Mouse (Mus musculus): ENCODE measurements around the gene Rapsn. TPM values are rescaled to one million over a fixed set of nuclear protein-coding genes. Genes with fewer than 3 reads are reported as not detected.
"Not testable (repeated sequence)": the region's sequence is repeated elsewhere in the genome, so short reads cannot be mapped to it uniquely, and the experiment has no call there.

Rapsn gene
- total RNA-seq (2017), result 0.88 and 2.6 TPM in 2 replicates

- no peak for ATAC-seq (replicated peaks in 1 of 2; ENCODE audit: insufficient read depth in 1 of 2, low FRiP score in 2 of 2, low TSS enrichment in 1 of 2, low read depth in 1 of 2, poor library complexity in 2 of 2, severe bottlenecking in 2 of 2)
These were observed at the start of gene Rapsn for GRCm38 (mm10) chr2:91035385-91035784. Gene Rapsn, plus strand, starts transcription at chr2:91035620.

GRCm38 (mm10) chr2:90986055-90986454 lies 49.4 kb upstream of the Rapsn start:
- ATAC-seq (replicated peaks in 1 of 2; ENCODE audit: insufficient read depth in 1 of 2, low FRiP score in 2 of 2, low TSS enrichment in 1 of 2, low read depth in 1 of 2, poor library complexity in 2 of 2, severe bottlenecking in 2 of 2), result no peak

- ATAC-seq (replicated peaks in 1 of 2; ENCODE audit: insufficient read depth in 1 of 2, low FRiP score in 2 of 2, low TSS enrichment in 1 of 2, low read depth in 1 of 2, poor library complexity in 2 of 2, severe bottlenecking in 2 of 2), result no peak
These were observed 26.9 kb upstream of the Rapsn start for GRCm38 (mm10) chr2:91008536-91008935.

GRCm38 (mm10) chr2:91013881-91014280 lies 21.5 kb upstream of the Rapsn start:
- ATAC-seq (replicated peaks in 1 of 2; ENCODE audit: insufficient read depth in 1 of 2, low FRiP score in 2 of 2, low TSS enrichment in 1 of 2, low read depth in 1 of 2, poor library complexity in 2 of 2, severe bottlenecking in 2 of 2), result no peak

GRCm38 (mm10) chr2:91015386-91015785 lies 20.0 kb upstream of the Rapsn start:
- ATAC-seq (replicated peaks in 1 of 2; ENCODE audit: insufficient read depth in 1 of 2, low FRiP score in 2 of 2, low TSS enrichment in 1 of 2, low read depth in 1 of 2, poor library complexity in 2 of 2, severe bottlenecking in 2 of 2), result no peak

- no peak for ATAC-seq (replicated peaks in 1 of 2; ENCODE audit: insufficient read depth in 1 of 2, low FRiP score in 2 of 2, low TSS enrichment in 1 of 2, low read depth in 1 of 2, poor library complexity in 2 of 2, severe bottlenecking in 2 of 2)
These were observed 17.2 kb upstream of the Rapsn start for GRCm38 (mm10) chr2:91018061-91018788.

GRCm38 (mm10) chr2:91019911-91020310 lies 15.5 kb upstream of the Rapsn start:
- ATAC-seq (replicated peaks in 1 of 2; ENCODE audit: insufficient read depth in 1 of 2, low FRiP score in 2 of 2, low TSS enrichment in 1 of 2, low read depth in 1 of 2, poor library complexity in 2 of 2, severe bottlenecking in 2 of 2), result no peak

- not testable (repeated sequence) for ATAC-seq (replicated peaks in 1 of 2; ENCODE audit: insufficient read depth in 1 of 2, low FRiP score in 2 of 2, low TSS enrichment in 1 of 2, low read depth in 1 of 2, poor library complexity in 2 of 2, severe bottlenecking in 2 of 2)
These were observed 13.2 kb upstream of the Rapsn start for GRCm38 (mm10) chr2:91022266-91022665.

- no peak for ATAC-seq (replicated peaks in 1 of 2; ENCODE audit: insufficient read depth in 1 of 2, low FRiP score in 2 of 2, low TSS enrichment in 1 of 2, low read depth in 1 of 2, poor library complexity in 2 of 2, severe bottlenecking in 2 of 2)
These were observed 12.3 kb upstream of the Rapsn start for GRCm38 (mm10) chr2:91023131-91023530.

GRCm38 (mm10) chr2:91023956-91024355 lies 11.5 kb upstream of the Rapsn start:
- ATAC-seq (replicated peaks in 1 of 2; ENCODE audit: insufficient read depth in 1 of 2, low FRiP score in 2 of 2, low TSS enrichment in 1 of 2, low read depth in 1 of 2, poor library complexity in 2 of 2, severe bottlenecking in 2 of 2), result no peak

GRCm38 (mm10) chr2:91025081-91025516 lies 10.3 kb upstream of the Rapsn start:
- ATAC-seq (replicated peaks in 1 of 2; ENCODE audit: insufficient read depth in 1 of 2, low FRiP score in 2 of 2, low TSS enrichment in 1 of 2, low read depth in 1 of 2, poor library complexity in 2 of 2, severe bottlenecking in 2 of 2), result no peak

- no peak for ATAC-seq (replicated peaks in 1 of 2; ENCODE audit: insufficient read depth in 1 of 2, low FRiP score in 2 of 2, low TSS enrichment in 1 of 2, low read depth in 1 of 2, poor library complexity in 2 of 2, severe bottlenecking in 2 of 2)
These were observed 8.9 kb upstream of the Rapsn start for GRCm38 (mm10) chr2:91026491-91026890.

GRCm38 (mm10) chr2:91027391-91028214 lies 7.8 kb upstream of the Rapsn start:
- ATAC-seq (replicated peaks in 1 of 2; ENCODE audit: insufficient read depth in 1 of 2, low FRiP score in 2 of 2, low TSS enrichment in 1 of 2, low read depth in 1 of 2, poor library complexity in 2 of 2, severe bottlenecking in 2 of 2), result no peak

- no peak for ATAC-seq (replicated peaks in 1 of 2; ENCODE audit: insufficient read depth in 1 of 2, low FRiP score in 2 of 2, low TSS enrichment in 1 of 2, low read depth in 1 of 2, poor library complexity in 2 of 2, severe bottlenecking in 2 of 2)
These were observed 4.2 kb upstream of the Rapsn start for GRCm38 (mm10) chr2:91031216-91031615.

- peak in 1 of 2 experiments; percentile 37; a peak in 1 of 4 replicates for ATAC-seq (replicated peaks in 1 of 2; ENCODE audit: insufficient read depth in 1 of 2, low FRiP score in 2 of 2, low TSS enrichment in 1 of 2, low read depth in 1 of 2, poor library complexity in 2 of 2, severe bottlenecking in 2 of 2)
These were observed 2.4 kb upstream of the Rapsn start for GRCm38 (mm10) chr2:91033000-91033399.

- ATAC-seq (replicated peaks in 1 of 2; ENCODE audit: insufficient read depth in 1 of 2, low FRiP score in 2 of 2, low TSS enrichment in 1 of 2, low read depth in 1 of 2, poor library complexity in 2 of 2, severe bottlenecking in 2 of 2), result no peak
These were observed 6.4 kb downstream of the Rapsn start for GRCm38 (mm10) chr2:91041786-91042185.

GRCm38 (mm10) chr2:91042651-91043398 lies 7.4 kb downstream of the Rapsn start:
- ATAC-seq (replicated peaks in 1 of 2; ENCODE audit: insufficient read depth in 1 of 2, low FRiP score in 2 of 2, low TSS enrichment in 1 of 2, low read depth in 1 of 2, poor library complexity in 2 of 2, severe bottlenecking in 2 of 2), result peak; percentile 95 to 99

GRCm38 (mm10) chr2:91044727-91045126 lies 9.3 kb downstream of the Rapsn start:
- no peak for ATAC-seq (replicated peaks in 1 of 2; ENCODE audit: insufficient read depth in 1 of 2, low FRiP score in 2 of 2, low TSS enrichment in 1 of 2, low read depth in 1 of 2, poor library complexity in 2 of 2, severe bottlenecking in 2 of 2)

Data from hematopoietic stem cell, adult 5-6 weeks (primary cell).